Mouse (Mus musculus): Measurements from ENCODE around the gene Mrgprf. TPM values are rescaled to one million over a fixed set of nuclear protein-coding genes. Genes with fewer than 3 reads are reported as not detected.

The Mrgprf gene
- polyA plus RNA-seq, 1 experiment from 2014 or later = 3.4 TPM

GRCm38 (mm10) chr7:145329982-145330381 is 29.4 kb downstream of the Mrgprf start:
- TF ChIP-seq EP300 (IDR thresholded peaks at IDR 0.05) (peak; percentile 55), CTCF (IDR thresholded peaks at IDR 0.05) (no peak)
- H3K4me3 ChIP-seq (ENCODE audit: low read depth, low read length) = no peak overlapping the region
- no peaks in the 10 kb centered on the region for H3K36me3 ChIP-seq (ENCODE audit: insufficient read depth, low read length)
- no peak overlapping the region for H3K27ac ChIP-seq (ENCODE audit: low read length)
- H3K27me3 ChIP-seq (replicated peaks; ENCODE audit: insufficient read depth, low read length) = no peaks in the 10 kb centered on the region
- no peak overlapping the region for H3K9ac ChIP-seq (replicated peaks; ENCODE audit: low read depth)
- ATAC-seq (peak; percentile 81), DNase-seq (ENCODE audit: low spot score) (peak; percentile 83)
- no peak overlapping the region for H3K4me2 ChIP-seq (replicated peaks; ENCODE audit: low read depth, low read length)
- no peaks in the 10 kb centered on the region for H3K4me1 ChIP-seq (ENCODE audit: insufficient read depth, low read depth, low read length)
- no peaks in the 10 kb centered on the region for H3K9me3 ChIP-seq (ENCODE audit: low read length)
- 41% methylated on average over 2 of the region's 2 CpGs for WGBS

GRCm38 (mm10) chr7:145330641-145331040 is 30.0 kb downstream of the Mrgprf start:
- Histone ChIP-seq H3K4me1 (ENCODE audit: insufficient read depth, low read depth, low read length) (no peaks in the 10 kb centered on the region), H3K4me2 (replicated peaks; ENCODE audit: low read depth, low read length) (no peak overlapping the region), H3K27me3 (replicated peaks; ENCODE audit: insufficient read depth, low read length) (no peaks in the 10 kb centered on the region), H3K36me3 (ENCODE audit: insufficient read depth, low read length) (no peaks in the 10 kb centered on the region), H3K27ac (ENCODE audit: low read length) (no peak overlapping the region), H3K9ac (replicated peaks; ENCODE audit: low read depth) (no peak overlapping the region), H3K9me3 (ENCODE audit: low read length) (no peaks in the 10 kb centered on the region), H3K4me3 (ENCODE audit: low read depth, low read length) (no peak overlapping the region)
- 58% methylated on average over 2 of the region's 2 CpGs for WGBS
- DNase-seq (ENCODE audit: low spot score) = no peak
- TF ChIP-seq CTCF (IDR thresholded peaks at IDR 0.05) = peak; percentile 31; the same call in 1 of the 2 replicates
- no peak for TF ChIP-seq EP300 (IDR thresholded peaks at IDR 0.05)
- peak; percentile 42 for ATAC-seq

- TF ChIP-seq CTCF (IDR thresholded peaks at IDR 0.05) (no peak), EP300 (IDR thresholded peaks at IDR 0.05) (no peak)
- no peak overlapping the region for H3K4me3 ChIP-seq (ENCODE audit: low read depth, low read length)
- H3K9ac ChIP-seq (replicated peaks; ENCODE audit: low read depth) = no peak overlapping the region
- H3K36me3 ChIP-seq (ENCODE audit: insufficient read depth, low read length) = no peaks in the 10 kb centered on the region
- H3K4me1 ChIP-seq (ENCODE audit: insufficient read depth, low read depth, low read length) = no peaks in the 10 kb centered on the region
- H3K4me2 ChIP-seq (replicated peaks; ENCODE audit: low read depth, low read length) = no peak overlapping the region
- no peak overlapping the region for H3K27ac ChIP-seq (ENCODE audit: low read length)
- no peaks in the 10 kb centered on the region for H3K9me3 ChIP-seq (ENCODE audit: low read length)
- 36% methylated on average over 1 of the region's 1 CpGs for WGBS
- DNase-seq (ENCODE audit: low spot score) (peak; percentile 28), ATAC-seq (no peak)
- no peaks in the 10 kb centered on the region for H3K27me3 ChIP-seq (replicated peaks; ENCODE audit: insufficient read depth, low read length)
These were observed 31.9 kb downstream of the Mrgprf start for GRCm38 (mm10) chr7:145332376-145333041.

- Histone ChIP-seq H3K36me3 (ENCODE audit: insufficient read depth, low read length) (no peaks in the 10 kb centered on the region), H3K4me1 (ENCODE audit: insufficient read depth, low read depth, low read length) (no peaks in the 10 kb centered on the region), H3K9ac (replicated peaks; ENCODE audit: low read depth) (no peak overlapping the region), H3K4me2 (replicated peaks; ENCODE audit: low read depth, low read length) (no peak overlapping the region), H3K9me3 (ENCODE audit: low read length) (no peaks in the 10 kb centered on the region), H3K27ac (ENCODE audit: low read length) (no peak overlapping the region), H3K4me3 (ENCODE audit: low read depth, low read length) (no peak overlapping the region), H3K27me3 (replicated peaks; ENCODE audit: insufficient read depth, low read length) (no peaks in the 10 kb centered on the region)
- DNase-seq (ENCODE audit: low spot score) (no peak), ATAC-seq (no peak)
- 79% methylated on average over 6 of the region's 6 CpGs for WGBS
- TF ChIP-seq EP300 (IDR thresholded peaks at IDR 0.05) = no peak
These were observed 33.3 kb downstream of the Mrgprf start for GRCm38 (mm10) chr7:145333936-145334335.

GRCm38 (mm10) chr7:145334428-145335027 is 33.9 kb downstream of the Mrgprf start:
- Histone ChIP-seq H3K9me3 (ENCODE audit: low read length) (no peaks in the 10 kb centered on the region), H3K4me3 (ENCODE audit: low read depth, low read length) (no peak overlapping the region), H3K36me3 (ENCODE audit: insufficient read depth, low read length) (no peaks in the 10 kb centered on the region), H3K27ac (ENCODE audit: low read length) (no peak overlapping the region), H3K4me2 (replicated peaks; ENCODE audit: low read depth, low read length) (no peak overlapping the region), H3K9ac (replicated peaks; ENCODE audit: low read depth) (no peak overlapping the region), H3K4me1 (ENCODE audit: insufficient read depth, low read depth, low read length) (no peaks in the 10 kb centered on the region), H3K27me3 (replicated peaks; ENCODE audit: insufficient read depth, low read length) (no peaks in the 10 kb centered on the region)
- TF ChIP-seq CTCF (IDR thresholded peaks at IDR 0.05) (no peak), EP300 (IDR thresholded peaks at IDR 0.05) (no peak)
- DNase-seq (ENCODE audit: low spot score) = no peak
- ATAC-seq = no peak
- WGBS = 45% methylated on average over 4 of the region's 4 CpGs

GRCm38 (mm10) chr7:145335199-145335598 is 34.6 kb downstream of the Mrgprf start:
- Histone ChIP-seq H3K9me3 (ENCODE audit: low read length) (no peaks in the 10 kb centered on the region), H3K27ac (ENCODE audit: low read length) (no peak overlapping the region)
- TF ChIP-seq CTCF (IDR thresholded peaks at IDR 0.05) (no peak), EP300 (IDR thresholded peaks at IDR 0.05) (no peak)

More at GRCm38 (mm10) chr7:145335199-145335598, 34.6 kb downstream of the Mrgprf start:
- H3K4me2 ChIP-seq (replicated peaks; ENCODE audit: low read depth, low read length) = no peak overlapping the region
- H3K27me3 ChIP-seq (replicated peaks; ENCODE audit: insufficient read depth, low read length) = no peaks in the 10 kb centered on the region
- DNase-seq (ENCODE audit: low spot score) = no peak
- no peak overlapping the region for H3K4me3 ChIP-seq (ENCODE audit: low read depth, low read length)
- H3K4me1 ChIP-seq (ENCODE audit: insufficient read depth, low read depth, low read length) = no peaks in the 10 kb centered on the region
- H3K36me3 ChIP-seq (ENCODE audit: insufficient read depth, low read length) = no peaks in the 10 kb centered on the region
- no peak overlapping the region for H3K9ac ChIP-seq (replicated peaks; ENCODE audit: low read depth)
- no peak for ATAC-seq

Measured in lung, postnatal 0 days (tissue).